Mouse (Mus musculus): Measurements from ENCODE around the gene Eipr1.
A peak's percentile ranks its signal among the peaks of the same experiment; 100 is the strongest.

Gene Eipr1

DNA sequence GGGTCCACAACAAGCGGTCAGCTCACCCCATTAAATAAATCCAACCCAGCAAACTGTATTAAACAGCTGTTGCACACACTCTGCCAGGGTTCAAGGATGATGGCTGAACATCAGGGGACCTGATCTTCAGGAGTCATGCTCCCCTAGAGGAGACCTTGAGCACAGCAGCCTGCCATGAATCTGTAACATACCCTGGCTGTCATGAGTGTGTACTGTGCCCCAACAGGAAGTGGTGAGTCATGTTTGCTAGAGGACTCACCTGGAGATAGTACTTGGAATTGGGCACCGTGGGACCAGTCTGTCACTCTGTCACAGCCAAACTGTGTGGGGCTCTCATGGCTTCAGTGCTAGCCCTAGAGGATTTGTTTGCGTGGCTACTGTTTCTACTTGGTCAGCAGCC lies 77.9 kb downstream of the Eipr1 start:
- DNase-seq: peak in 1 of 2 experiments; percentile 25

DNA sequence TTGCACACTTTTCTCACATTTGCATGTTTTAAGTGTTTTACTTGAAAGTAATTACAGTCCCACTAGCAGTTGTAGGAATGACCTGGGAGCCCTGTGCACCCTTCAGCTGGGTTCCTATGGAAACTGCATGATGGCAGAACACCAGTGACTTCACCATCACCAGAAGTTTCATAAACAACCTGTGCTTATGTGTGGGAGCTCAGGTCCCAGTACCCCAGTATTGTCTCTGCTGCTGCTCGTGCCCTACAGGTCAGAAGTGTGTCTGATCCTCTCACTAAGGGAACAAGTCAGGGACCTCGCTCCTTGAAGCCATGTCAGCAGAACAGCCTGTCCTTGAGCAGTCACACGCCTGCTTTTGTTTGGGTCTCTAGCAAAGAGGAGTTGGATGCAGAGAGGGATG lies 78.9 kb downstream of the Eipr1 start:
- no peak for DNase-seq

DNA sequence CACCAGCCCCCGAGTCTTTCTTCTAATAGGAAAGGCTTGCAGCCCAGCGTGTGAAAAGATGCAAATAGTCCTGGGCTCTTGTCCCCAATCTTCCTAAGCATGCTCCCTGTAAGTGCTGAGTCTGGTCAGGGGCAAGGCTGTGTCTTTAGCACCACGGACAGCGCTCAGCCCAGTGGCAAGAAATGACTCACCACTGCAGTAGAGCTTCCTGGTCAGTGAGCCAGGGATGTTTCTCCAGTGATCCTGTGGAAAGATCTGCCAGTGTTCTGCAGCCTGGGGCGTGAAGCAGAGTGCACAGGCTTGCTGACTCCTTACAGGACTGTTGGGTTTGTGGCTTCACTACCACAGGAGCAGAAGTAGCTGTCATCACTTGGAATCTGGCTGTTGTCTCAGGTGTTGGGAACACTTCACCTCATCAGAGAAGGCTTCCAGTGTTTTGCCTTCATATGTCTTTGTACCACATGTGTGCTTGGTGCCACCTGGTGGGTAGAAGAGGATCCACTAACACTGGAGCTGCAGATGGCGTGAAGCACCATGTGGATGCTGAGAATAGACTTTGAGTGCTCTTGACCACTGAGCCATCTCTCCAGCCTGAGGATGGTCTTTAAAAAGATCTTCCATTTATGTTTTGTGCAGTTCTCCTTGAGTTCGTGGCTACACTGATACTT lies 79.6 kb downstream of the Eipr1 start:
- peak; percentile 35 to 72 for DNase-seq

DNA sequence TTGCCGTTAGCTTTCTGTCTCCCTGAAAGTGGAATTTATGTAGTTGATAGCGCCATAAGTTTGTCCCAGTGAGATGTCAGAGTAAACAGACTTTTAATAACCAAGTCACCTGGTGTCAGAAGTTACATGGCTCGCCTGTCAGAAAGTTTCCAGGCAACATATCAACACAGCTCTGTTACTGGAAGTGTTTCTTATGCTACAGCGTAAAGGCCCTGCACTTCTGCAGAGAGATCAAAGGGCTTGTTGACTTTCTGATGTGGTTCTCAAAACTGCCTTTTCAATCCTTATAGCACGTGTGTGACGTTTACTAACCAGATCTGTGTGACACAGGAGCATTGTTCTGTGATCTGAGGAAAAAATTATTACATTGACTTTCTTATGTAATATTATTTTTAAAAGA lies 82.7 kb downstream of the Eipr1 start:
- DNase-seq: no peak

DNA sequence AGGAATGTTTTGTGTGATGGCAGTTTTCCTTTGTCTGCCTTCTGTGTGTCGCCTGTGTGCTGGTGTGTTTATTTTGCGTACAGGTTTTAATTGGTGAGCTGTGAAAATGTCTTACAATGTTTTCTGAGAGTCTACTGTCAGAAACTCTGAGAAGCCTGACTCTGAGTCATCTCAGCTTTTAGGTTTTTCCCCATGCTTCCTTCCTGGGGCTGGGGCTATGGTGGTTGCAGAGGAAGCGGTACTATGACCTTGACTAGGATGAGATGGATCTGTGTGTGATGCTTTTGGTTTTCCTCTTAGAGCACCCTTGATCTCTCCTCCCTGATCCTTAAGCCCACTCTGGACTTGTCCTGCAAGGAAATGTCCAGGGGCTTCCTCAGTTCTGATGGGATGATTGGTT lies 84.1 kb downstream of the Eipr1 start:
- no peak for DNase-seq

DNA sequence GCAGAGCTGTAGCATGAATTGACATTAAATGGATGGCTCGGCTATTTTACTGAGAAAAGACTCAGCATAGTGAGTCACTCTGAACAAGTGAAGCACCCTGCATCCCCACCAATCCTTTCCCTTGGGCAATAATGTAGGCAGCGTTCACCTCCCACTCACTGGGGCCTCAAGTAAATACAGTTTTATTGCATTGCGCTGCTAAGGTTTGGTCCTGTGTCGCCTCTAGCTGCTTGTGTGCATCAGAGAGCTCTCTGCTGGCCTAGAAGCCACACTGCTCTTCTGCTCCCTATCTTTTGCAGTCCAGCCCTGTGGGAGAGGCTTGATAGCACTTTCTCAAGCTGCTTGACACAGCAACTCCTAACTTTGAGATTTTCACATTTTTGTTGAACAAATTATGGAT lies 86.7 kb downstream of the Eipr1 start:
- DNase-seq: no peak

DNA sequence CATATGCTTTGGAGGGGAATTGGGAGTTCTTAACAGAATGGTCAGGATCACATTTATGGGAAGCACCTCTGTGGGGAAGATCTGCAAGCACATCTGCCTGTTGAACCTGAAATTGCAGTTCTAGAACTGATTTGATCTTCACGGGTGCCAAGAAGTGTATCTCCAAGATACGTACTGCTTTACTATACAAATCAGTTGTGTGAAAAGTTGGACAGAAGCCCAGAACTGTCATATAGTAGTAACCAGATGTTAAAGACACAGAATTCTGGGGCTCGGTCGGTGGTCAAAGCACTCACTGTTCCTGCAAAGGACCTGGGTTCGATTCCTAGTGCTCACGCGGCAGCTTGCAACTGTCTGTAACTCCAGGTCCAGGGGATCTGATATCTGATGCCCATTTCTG lies 87.4 kb downstream of the Eipr1 start:
- no peak for DNase-seq

DNA sequence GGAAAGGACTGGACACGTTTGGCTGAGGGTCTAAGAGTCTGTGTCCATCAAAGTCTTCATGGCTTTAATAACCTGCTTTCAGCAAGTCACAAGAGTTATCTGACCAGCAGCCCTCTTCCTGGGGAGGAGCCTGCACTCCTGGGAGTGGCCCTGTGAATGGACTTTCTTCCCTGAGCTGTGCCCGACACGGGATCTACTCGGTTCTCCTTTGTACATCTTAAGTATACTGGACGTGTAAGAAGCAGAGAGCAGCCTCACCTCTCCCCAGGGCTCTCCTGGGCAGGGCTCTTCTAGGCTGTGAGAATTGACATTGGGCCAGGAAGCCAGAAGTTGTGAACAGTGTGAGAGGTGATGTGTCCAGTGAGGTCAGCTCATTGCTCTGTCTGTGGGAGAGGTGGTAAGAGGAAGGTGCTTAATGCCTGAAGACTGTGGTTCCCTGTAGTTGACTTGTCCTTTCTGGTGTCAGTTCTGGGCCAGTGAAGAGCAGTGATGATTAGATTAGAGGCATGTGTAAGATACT lies 89.6 kb downstream of the Eipr1 start:
- DNase-seq: no peak

DNA sequence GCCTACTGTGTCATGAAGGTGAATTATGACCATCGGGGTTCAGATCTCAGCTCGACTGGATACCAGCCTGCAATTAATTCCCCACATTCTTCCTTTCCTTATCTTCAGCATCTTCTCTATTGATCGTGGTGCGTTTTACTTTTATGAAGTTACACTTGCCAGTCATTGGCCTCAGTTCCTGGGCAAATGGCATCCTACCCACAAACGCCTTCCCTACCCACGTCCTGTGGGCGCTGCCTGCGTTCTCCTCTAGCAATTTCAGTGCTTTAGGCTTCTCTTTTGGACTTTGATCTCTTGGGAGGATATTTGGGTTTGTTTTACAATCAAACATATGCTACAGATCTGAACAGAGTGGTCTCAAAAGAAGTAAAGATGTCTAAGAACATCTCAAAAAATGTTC lies 94.2 kb downstream of the Eipr1 start:
- DNase-seq: no peak

DNA sequence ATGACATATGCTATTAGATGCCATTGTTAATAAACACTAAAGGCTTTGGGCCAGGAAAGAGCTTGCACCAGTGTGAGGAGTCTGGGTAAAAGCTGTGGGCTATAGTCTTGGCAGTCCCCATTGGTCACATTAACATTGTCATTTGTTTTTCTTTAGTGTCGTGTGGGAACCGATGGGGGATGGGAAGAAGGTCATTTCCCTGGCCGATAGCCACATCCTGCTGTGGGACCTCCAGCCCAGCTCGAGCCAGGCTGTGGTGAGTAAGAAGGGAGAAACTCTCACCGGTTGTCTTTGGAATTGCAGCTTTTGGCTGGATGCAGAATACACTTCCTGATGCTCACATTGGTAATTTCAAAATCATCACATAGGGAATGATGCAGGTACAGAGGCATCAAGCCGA lies 95.8 kb downstream of the Eipr1 start:
- peak in 1 of 2 experiments; percentile 5 for DNase-seq

DNA sequence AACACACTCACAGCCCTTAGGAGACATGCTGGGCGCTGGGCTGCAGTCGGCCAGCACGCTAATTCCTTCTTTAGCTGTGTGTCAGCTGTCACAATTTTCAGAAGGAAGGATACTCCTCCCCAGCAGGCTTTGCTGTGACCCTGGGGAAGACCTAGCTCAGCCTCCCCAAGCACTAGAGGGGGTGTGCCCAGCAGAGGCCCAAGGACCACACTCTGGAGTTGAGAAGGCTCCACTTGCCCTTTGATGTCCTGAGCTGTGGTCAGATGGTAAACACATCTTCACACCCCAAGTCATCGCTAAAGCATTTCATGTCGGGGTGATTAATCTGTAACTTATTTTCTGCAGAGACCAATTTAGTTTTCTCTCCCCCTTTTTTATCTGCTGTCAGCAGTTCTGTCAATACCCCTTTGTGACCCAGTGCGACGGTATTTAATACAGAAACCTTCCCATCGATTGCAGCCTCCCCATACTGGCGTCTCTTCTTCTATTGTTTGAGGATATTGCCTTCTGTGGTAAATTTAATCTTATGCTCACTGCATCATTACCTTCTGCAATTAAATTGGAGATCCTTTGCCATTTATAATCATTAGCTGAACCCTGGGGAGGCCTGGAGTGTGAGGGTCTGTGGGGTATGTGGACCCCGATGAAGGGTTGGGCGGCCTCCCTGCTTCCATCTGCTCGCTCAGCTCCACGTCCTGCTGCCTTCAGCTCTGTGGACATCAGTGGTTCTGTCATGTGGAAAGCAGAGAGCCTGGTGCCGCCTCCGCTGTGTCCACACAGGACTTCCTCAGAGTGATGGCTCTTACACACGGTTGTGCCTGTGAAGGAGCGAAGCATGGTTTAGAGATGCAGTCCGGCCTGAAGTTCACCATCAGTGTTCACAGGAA lies 97.4 kb downstream of the Eipr1 start:
- DNase-seq: no peak

DNA sequence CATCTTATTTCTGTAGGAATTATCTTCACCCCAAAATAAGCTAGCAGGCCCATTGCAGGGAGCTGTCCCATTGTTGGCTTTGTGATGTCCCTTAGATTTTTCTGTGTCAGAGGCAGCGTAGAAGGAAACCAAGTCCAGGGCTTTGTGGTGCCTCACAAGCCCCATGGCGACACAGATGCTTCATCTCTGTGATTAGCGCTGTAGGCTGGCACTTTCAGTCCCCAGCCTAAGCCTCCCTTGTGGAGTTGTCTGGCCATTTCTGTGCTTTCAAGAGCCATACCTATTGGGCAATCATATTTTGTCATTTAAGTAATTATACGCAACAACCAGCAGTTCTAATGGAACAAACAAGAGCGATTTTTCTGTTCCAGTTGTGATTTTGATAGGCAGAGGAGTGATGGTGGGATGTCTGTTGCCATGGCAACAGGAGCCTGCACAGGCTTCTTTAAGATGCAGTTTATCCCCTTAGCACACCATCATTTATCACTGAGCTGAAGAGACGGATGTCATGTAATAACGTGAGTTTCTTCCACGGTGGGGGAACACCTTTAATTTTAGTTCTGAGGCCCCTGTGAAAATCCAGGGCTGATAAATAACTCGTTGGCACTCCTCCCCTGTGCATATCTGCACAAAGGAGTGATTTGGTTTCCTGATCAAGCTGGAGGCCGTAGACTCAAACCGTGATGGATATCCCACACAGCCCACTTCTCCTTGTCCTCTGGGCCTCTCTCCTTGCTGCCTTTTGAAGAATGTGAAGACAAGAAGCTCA lies 108.1 kb downstream of the Eipr1 start:
- DNase-seq: no peak

DNA sequence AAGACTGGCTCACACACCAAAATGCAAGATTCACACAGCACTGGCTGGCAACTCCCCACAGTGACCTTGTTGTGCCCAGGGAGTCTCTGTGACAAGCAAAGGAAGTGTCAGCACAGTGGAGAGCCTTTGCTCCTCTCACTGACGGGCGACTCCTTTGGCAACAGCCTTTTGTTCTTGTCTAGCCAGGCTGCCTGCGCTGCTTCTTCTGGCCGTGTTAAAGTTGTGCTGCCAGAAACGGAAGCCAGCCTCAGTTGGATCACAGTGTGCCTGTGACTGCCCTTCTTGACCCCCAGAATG lies 108.6 kb downstream of the Eipr1 start:
- DNase-seq: no peak

DNA sequence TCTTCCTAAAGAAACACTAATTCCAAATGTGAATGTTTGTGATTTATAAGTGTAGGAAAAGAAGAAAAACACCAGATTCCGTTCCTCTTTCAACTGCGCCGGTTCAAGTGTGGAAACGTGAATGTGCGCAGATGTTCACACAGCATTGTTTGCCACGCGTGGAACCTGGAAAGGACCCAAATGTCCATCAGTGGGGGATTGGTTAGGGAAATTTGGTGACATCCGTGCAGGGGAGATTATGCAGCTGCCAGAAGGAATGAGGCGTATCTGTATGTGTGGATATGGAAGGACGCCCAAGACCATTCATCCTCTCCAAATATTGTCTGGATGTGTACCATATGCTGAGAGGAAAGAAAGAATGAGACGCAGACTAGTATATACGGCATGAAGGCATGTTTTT lies 111.7 kb downstream of the Eipr1 start:
- DNase-seq: no peak

DNA sequence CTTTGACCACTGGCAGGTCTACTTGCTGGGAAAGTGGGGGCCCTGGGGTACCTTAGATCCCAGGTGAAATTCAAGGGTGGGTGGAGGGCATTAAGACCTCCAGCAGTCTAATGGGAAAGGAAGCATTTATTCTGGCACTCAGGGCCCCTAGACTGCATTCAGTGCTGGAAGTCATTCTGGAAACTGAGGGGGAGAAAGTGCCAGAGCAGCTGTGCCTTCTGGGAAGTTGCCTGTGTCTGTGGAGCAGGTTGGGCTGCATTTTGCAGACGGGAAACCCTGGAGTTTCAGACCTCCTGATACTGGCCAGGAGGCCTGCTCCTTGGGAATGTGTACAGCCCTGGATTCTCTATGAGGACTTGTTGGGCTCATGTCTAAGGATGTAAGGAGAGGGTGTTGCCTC lies 114.5 kb downstream of the Eipr1 start:
- no peak for DNase-seq

DNA sequence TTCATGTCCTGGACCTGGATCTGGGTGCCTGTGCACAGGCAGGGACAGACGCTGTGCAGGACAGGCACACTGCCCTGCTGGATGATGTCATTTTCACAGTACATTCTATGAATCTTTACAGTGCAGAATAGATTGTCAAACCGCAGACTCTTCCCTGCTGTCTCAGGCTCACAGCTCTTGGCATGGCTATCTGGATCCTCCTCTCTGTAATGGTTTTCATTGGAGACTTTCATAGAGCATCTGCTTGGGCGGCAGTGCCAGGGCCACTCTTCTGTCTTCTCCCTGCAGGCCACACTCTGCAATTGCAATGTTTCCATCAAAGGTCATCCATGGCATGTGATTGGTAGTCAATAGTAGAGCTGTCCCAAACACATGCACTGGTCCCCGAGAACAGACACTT lies 117.2 kb downstream of the Eipr1 start:
- no peak for DNase-seq

DNA sequence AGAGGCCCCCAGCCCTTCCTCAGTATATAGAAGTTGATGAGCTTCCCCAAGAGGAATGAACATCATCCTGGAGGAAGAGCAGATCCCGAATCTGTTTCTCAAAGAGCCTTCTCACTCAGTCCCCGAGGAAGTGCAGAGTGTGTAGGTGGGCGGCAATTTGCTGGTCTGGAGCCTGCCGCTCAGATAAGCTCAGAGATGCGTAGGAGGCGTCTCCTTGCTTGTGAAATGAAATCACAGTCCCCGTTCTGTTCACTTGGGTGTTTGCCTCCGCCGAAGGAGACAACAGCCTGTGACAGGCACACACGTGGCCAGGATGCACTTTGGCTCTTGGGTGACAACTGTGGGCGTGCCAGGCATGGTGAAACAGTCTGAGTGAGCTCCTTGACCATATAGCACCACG lies 120.7 kb downstream of the Eipr1 start:
- DNase-seq: peak in 1 of 2 experiments; percentile 7

DNA sequence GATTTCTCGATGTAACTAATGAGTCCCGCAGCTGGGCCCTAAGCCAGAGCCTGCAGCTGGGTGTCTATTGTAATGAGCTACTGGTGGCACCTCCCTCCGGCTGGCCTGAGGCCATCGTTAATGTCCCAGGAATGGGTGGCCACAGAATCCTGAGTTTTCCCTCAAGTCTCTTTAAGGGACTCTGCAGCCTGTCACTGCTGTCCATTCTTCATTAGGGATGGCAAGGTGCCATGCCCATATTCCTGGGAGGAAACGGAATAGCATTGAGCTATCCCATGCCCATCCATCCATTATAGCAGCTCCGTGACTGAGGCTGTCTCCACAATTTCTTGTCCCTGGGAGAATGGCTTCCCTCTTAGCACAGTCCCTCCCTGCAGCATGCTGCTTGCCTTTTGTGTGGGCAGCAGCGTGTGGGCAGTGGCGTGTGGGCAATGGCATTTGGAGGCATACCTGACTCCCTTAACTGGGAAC lies 123.2 kb downstream of the Eipr1 start:
- DNase-seq: peak in 1 of 2 experiments; percentile 11

DNA sequence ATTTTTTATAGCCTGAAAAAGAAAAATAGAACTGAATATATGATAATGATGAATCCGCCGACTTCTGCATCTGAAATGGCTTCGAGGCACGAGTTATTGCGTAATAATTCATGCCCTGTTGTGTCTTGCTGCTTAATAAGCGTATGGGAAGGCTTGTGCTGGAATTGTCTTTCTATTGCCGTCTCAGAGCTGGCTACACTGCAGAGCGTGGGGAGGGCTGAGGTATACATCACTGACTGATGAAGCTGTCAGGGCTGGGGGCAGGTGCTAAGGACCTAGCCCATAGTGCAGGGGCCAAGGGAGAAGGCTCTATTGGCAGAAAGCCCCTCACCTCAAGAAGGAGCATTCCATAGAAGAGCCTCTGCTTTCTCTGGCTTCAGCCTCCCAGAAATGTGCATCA lies 123.9 kb downstream of the Eipr1 start:
- no peak for DNase-seq

DNA sequence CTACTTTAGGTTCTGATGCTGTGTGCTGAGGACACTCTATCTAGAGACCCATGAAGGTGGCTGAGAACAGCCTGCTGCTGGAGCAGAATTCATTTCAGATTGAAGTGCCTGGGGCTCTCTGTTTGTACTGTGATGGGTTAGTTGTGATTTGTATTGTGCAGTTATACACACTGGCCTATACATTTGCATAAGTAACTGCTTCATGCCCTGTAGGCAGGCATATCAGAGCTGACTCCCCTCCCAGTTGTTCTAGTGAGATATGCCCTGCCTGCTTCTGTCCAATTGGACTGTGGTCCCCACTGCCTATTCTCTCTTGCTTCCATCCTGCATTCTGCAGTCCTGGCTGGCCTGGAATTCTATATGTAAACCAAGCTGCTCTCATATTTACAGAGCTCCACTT lies 128.9 kb downstream of the Eipr1 start:
- no peak for DNase-seq

DNA sequence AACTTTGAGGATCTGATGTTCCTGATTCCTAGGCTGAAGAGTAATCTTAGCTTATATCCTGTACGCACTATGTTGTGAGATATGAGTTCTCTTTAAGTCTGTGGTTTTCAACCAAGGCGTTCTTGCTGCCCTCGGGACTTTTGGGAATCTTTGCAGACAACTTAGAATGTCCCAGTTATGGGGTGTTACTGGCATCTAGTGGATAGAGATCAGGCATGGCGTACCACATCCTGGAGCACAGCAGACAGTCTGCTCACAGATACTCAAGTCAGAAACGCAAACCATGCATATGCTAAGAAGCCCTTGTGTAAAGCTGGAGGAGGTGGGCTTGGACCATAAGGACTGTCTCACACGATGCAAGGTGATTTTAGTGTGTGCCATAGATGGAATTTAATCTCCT lies 136.1 kb downstream of the Eipr1 start:
- DNase-seq: no peak

DNA sequence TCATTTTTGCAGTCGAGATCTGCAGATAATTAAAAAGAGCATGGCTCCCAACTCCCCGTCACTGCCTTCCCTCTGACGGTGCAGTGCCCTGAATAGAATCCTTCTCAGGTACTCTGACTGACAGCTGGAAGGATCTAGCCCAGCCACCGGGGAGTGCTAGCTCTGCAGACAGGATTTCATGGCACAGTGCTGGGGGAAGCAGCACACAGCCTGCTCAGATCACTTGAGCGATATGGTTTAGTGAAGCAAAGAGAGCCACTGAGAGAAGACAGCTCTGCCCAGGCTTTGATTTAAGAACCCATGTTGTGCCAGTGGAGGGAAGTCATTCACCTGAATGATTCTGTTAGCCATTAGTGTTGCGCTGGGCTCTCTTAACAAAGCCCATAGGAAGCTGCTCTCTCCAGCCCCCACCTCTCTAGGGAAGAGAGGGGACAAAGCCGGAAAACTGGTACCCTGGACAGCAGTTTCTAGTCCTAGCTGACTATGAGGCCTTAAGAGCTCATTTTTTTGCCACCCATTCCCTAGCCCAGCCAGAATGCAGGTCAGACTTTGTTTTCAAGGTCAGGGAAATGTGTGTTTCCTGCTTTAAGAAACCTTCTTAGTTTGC lies 137.6 kb downstream of the Eipr1 start:
- no peak for DNase-seq

DNA sequence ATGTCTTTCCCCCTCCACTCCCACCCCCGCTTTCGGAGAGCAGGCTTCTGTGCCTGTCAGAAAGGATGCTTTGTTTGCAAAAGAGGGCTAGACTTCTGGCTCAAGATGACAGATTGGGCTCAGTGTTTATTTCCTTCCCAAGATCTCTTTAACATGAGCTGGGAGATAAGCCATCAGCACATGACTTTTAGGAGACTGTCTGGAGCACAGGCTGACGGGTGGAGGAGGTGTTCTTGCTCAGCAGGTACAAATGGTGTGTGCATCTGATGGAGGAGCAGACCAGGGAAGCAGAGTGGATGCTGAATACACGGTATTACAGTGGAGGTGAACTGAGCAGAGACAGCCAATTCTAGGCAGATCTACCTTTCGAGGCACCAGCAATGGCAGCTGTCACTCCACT lies 139.9 kb downstream of the Eipr1 start:
- DNase-seq: no peak
